ENCODE assay signal across 26 mouse cellular contexts in the genomic region with DNA sequence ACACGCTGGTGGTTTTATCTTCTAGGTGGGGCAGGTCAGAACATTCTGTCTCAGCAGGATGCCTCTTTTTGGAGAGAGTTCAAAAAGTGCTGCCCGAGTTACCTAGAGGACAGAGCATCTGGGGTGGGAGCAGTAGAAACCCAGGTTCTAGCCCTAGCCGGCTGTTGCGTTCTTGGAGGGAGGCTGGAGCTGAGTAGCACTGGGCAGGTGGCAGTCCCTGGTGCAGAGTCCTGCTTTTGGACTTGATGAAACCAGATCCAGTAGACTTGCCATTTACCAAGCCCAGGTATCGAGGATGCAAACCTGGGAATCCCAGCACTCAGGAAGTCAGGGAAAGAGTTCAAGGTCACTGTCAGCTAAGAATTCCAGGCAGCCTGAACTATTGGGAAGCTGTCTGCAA.
DNase-seq lines count a peak whose midpoint lies in the region; ATAC-seq and TF ChIP-seq lines count a peak whose summit lies in the region.
"Had no signal": no experiment of that assay in that cellular context is flagged by ENCODE, and none has a peak within 500 bp of the region (broad histone marks: within the 10 kb centered on the region; RNA-seq: fewer than 3 reads in every experiment).

No protein-coding gene starts in this region.

- no peak overlapping the region for H3K9ac ChIP-seq in intestine, postnatal 0 days (ENCODE audit: low read depth, low read length)
- H3K9ac ChIP-seq in intestine, embryonic 15.5 days = no peak overlapping the region
- H3K9ac ChIP-seq: heart, embryonic 13.5 days; hindbrain, embryonic 12.5 days; liver, embryonic 13.5 days; lung, embryonic 14.5 days; midbrain, embryonic 13.5 days; neural tube, embryonic 12.5 days; stomach, embryonic 15.5 days had no signal

- WGBS in intestine, postnatal 0 days = 57% methylated on average over 5 of the region's 5 CpGs
- 70% methylated on average over 5 of the region's 5 CpGs for WGBS in intestine, embryonic 15.5 days
- WGBS in small intestine, adult 2 months = 33% methylated on average over 5 of the region's 5 CpGs

- no peak for ATAC-seq in cerebellum, adult (ENCODE audit: insufficient number of reproducible peaks, low FRiP score, low TSS enrichment)
- ATAC-seq in intestine, postnatal 0 days = peak; percentile 9
- ATAC-seq in intestine, embryonic 15.5 days = no peak
- ATAC-seq: activated CD4-positive, CD25-positive, alpha-beta regulatory T cell, adult 4 months; forebrain, embryonic 14.5 days; midbrain, embryonic 13.5 days; Patski had no signal

- H3K4me3 ChIP-seq in intestine, postnatal 0 days (ENCODE audit: low read depth, low read length) = no peak overlapping the region
- no peak overlapping the region for H3K4me3 ChIP-seq in intestine, embryonic 15.5 days (replicated peaks)
- H3K4me3 ChIP-seq in small intestine, adult 2 months (ENCODE audit: low read depth, low read length) = no peak overlapping the region
- H3K4me3 ChIP-seq: heart, embryonic 13.5 days; hindbrain, embryonic 12.5 days; liver, embryonic 13.5 days; megakaryocyte, embryonic 14.5 days; midbrain, embryonic 13.5 days; neural tube, embryonic 12.5 days; stomach, embryonic 15.5 days had no signal

- peak; percentile 33 for DNase-seq in cerebellum, adult 11-12 months
- DNase-seq in ES-CJ7 (ENCODE audit: low read depth, low spot score) = peak; percentile 96
- DNase-seq in frontal cortex, adult 2 months (ENCODE audit: extremely low spot score in 1 of 2, low spot score in 1 of 2) = no peak
- DNase-seq: adrenal gland, adult 8-10 months; gastrocnemius, postnatal 10 days; kidney, adult 18-20 months; layer of hippocampus, adult 9-11 months; liver, embryonic 13.5 days; lung, embryonic 14.5 days; lung, postnatal 36 days; retina, postnatal 1 day; right cerebral cortex, postnatal 25 days had no signal

- no peaks in the 10 kb centered on the region for H3K9me3 ChIP-seq in intestine, postnatal 0 days (ENCODE audit: control insufficient read depth)
- H3K9me3 ChIP-seq in intestine, embryonic 15.5 days = no peaks in the 10 kb centered on the region
- H3K9me3 ChIP-seq: G1E; heart, embryonic 13.5 days; hindbrain, embryonic 12.5 days; liver, embryonic 13.5 days; midbrain, embryonic 13.5 days; neural tube, embryonic 12.5 days; stomach, embryonic 15.5 days had no signal

- H3K27me3 ChIP-seq in intestine, postnatal 0 days (replicated peaks; ENCODE audit: control insufficient read depth, insufficient read depth, low read length) = no peaks in the 10 kb centered on the region
- H3K27me3 ChIP-seq in intestine, embryonic 15.5 days (replicated peaks) = no peaks in the 10 kb centered on the region
- no peaks in the 10 kb centered on the region for H3K27me3 ChIP-seq in small intestine, adult 2 months (ENCODE audit: control insufficient read depth, insufficient read depth, low read length)
- H3K27me3 ChIP-seq: heart, embryonic 13.5 days; hindbrain, embryonic 12.5 days; liver, embryonic 13.5 days; neural tube, embryonic 12.5 days; Patski; stomach, embryonic 15.5 days had no signal

- no peak overlapping the region; the same call in 1 of the 2 replicates for H3K4me2 ChIP-seq in intestine, postnatal 0 days (replicated peaks; ENCODE audit: low read depth)
- no peak overlapping the region for H3K4me2 ChIP-seq in intestine, embryonic 15.5 days (replicated peaks)
- H3K4me2 ChIP-seq: heart, embryonic 13.5 days; hindbrain, embryonic 12.5 days; liver, embryonic 13.5 days; lung, embryonic 14.5 days; midbrain, embryonic 13.5 days; neural tube, embryonic 12.5 days; stomach, embryonic 15.5 days had no signal

- peaks cover 39% of the 10 kb centered on the region for H3K4me1 ChIP-seq in intestine, postnatal 0 days (replicated peaks; ENCODE audit: control insufficient read depth, insufficient read depth, low read length)
- H3K4me1 ChIP-seq in intestine, embryonic 15.5 days (replicated peaks) = peaks cover 30% of the 10 kb centered on the region
- H3K4me1 ChIP-seq in small intestine, adult 2 months (ENCODE audit: control insufficient read depth, insufficient read depth, insufficient read length, low read length) = peaks cover 34% of the 10 kb centered on the region
- H3K4me1 ChIP-seq: liver, embryonic 13.5 days had no signal

- H3K27ac ChIP-seq in intestine, postnatal 0 days (ENCODE audit: low read depth, low read length) = peak overlapping the region; percentile 62; the same call in 1 of the 2 replicates
- H3K27ac ChIP-seq in intestine, embryonic 15.5 days = no peak overlapping the region
- peak overlapping the region; percentile 46; the same call in 1 of the 2 replicates for H3K27ac ChIP-seq in small intestine, adult 2 months (ENCODE audit: insufficient read depth, low read depth, low read length)
- H3K27ac ChIP-seq: hindbrain, embryonic 12.5 days; liver, embryonic 13.5 days; midbrain, embryonic 13.5 days; neural tube, embryonic 12.5 days; stomach, embryonic 15.5 days had no signal

- TF ChIP-seq POLR2A in small intestine, adult 2 months (IDR thresholded peaks at IDR 0.05; ENCODE audit: low read depth, low read length) = no peak

- no peaks in the 10 kb centered on the region for H3K36me3 ChIP-seq in intestine, postnatal 0 days (ENCODE audit: control insufficient read depth, insufficient read depth)
- no peaks in the 10 kb centered on the region for H3K36me3 ChIP-seq in intestine, embryonic 15.5 days
- no peaks in the 10 kb centered on the region for H3K36me3 ChIP-seq in small intestine, adult 2 months (ENCODE audit: control insufficient read depth, insufficient read depth, low read length)
- H3K36me3 ChIP-seq: G1E; heart, embryonic 13.5 days; hindbrain, embryonic 12.5 days; liver, embryonic 13.5 days; midbrain, embryonic 13.5 days; neural tube, embryonic 12.5 days; stomach, embryonic 15.5 days had no signal

- no peak for TF ChIP-seq CTCF in intestine, postnatal 0 days (IDR thresholded peaks at IDR 0.05; ENCODE audit: low read depth)
- TF ChIP-seq CTCF in small intestine, adult 2 months (IDR thresholded peaks at IDR 0.05; ENCODE audit: extremely low read depth, insufficient read length, insufficient replicate concordance, low read depth, low read length) = no peak

Comparison
In these comparisons a context has a peak if more than half of its experiments do, and no peak if none do; other contexts are left out.
1. DNase-seq: peak in cerebellum, adult 11-12 months (single experiment) and ES-CJ7 (single experiment); none in frontal cortex, adult 2 months (0 of 2).